Mouse (Mus musculus) adrenal gland, adult 8-10 months (tissue): ENCODE data around the gene Fars2. TPM values are rescaled to one million over a fixed set of nuclear protein-coding genes. Genes with fewer than 3 reads are reported as not detected.

Experiments used
- DNase-seq: peaks from one replicate; pipeline ENCODE4 v3.0.0; 2022
- total RNA-seq, 4 experiments: library from RNA; stranded (reverse); gene quantifications; 2 replicates each; pipeline ENCODE4 v1.2.4; 2022

The Fars2 gene
- total RNA-seq, 4 experiments from 2014 or later: 91.5 to 101 (median 98.0) TPM

GRCm38 (mm10) chr13:36527761-36528160 is 410.5 kb downstream of the Fars2 start:
- no peak for DNase-seq

- no peak for DNase-seq
Observed at GRCm38 (mm10) chr13:36528223-36528895, 411.1 kb downstream of the Fars2 start.

GRCm38 (mm10) chr13:36529467-36530039 is 412.3 kb downstream of the Fars2 start:
- DNase-seq: no peak

- no peak for DNase-seq
Observed at GRCm38 (mm10) chr13:36530852-36531251, 413.6 kb downstream of the Fars2 start.

GRCm38 (mm10) chr13:36531893-36532292 is 414.7 kb downstream of the Fars2 start:
- DNase-seq: no peak

- DNase-seq: no peak
Observed at GRCm38 (mm10) chr13:36533071-36533470, 415.9 kb downstream of the Fars2 start.

GRCm38 (mm10) chr13:36533518-36533917 is 416.3 kb downstream of the Fars2 start:
- no peak for DNase-seq

- no peak for DNase-seq
Observed at GRCm38 (mm10) chr13:36533966-36534540, 416.8 kb downstream of the Fars2 start.

- no peak for DNase-seq
Observed at GRCm38 (mm10) chr13:36537580-36537979, 420.4 kb downstream of the Fars2 start.

- DNase-seq: no peak
Observed at GRCm38 (mm10) chr13:36538385-36538784, 421.2 kb downstream of the Fars2 start.

GRCm38 (mm10) chr13:36540231-36540630 is 423.0 kb downstream of the Fars2 start:
- no peak for DNase-seq

GRCm38 (mm10) chr13:36541287-36541780 is 424.1 kb downstream of the Fars2 start:
- DNase-seq: no peak

GRCm38 (mm10) chr13:36550694-36551093 is 433.5 kb downstream of the Fars2 start:
- no peak for DNase-seq

- no peak for DNase-seq
Observed at GRCm38 (mm10) chr13:36552522-36553246, 435.5 kb downstream of the Fars2 start.

- no peak for DNase-seq
Observed at GRCm38 (mm10) chr13:36553247-36553642, 436.0 kb downstream of the Fars2 start.

- DNase-seq: no peak
Observed at GRCm38 (mm10) chr13:36554743-36555142, 437.5 kb downstream of the Fars2 start.

- no peak for DNase-seq
Observed at GRCm38 (mm10) chr13:36562447-36563441, 445.5 kb downstream of the Fars2 start.

GRCm38 (mm10) chr13:36564764-36565315 is 447.6 kb downstream of the Fars2 start:
- DNase-seq: no peak

GRCm38 (mm10) chr13:36576781-36577180 is 459.6 kb downstream of the Fars2 start:
- DNase-seq: no peak

- DNase-seq: no peak
Observed at GRCm38 (mm10) chr13:36577916-36578568, 460.8 kb downstream of the Fars2 start.
